Mouse (Mus musculus): ENCODE measurements at regions not wholly inside any gene's neighbourhood (a gene's known extent, or its start where the extent isn't known, plus 50 kb on each side); places are given as distances from the start of the nearest gene placed in this dataset.

DNA sequence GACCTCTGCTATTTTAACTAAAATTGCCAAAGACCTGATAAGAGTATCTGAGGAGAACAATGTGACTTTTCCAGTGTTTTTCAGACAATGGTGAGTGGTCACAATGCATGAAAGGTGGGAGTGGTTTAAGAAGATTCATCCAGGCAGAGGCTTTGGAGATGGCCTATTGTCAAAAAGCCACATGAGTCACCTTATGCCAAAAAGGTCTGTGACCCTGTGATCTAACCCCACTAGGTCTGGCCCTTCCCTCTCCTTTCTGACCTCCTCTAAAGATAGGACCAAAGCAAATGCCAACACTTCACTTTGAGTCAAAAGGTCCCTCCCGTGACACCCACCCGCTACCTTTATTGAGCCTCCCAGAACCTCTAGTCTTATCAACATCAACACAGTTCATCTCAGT lies 52.4 kb upstream of the 4930432M17Rik start:
- TF ChIP-seq CTCF (conservative IDR thresholded peaks at IDR 0.05; ENCODE audit: low read length) (no peak), NANOG (IDR thresholded peaks at IDR 0.05; ENCODE audit: borderline replicate concordance, low read length) (no peak)
